Mouse (Mus musculus) left cerebral cortex, adult 8-10 months (tissue): Measurements from ENCODE around the gene Cpne9. TPM values are rescaled to one million over a fixed set of nuclear protein-coding genes. Genes with fewer than 3 reads are reported as not detected.
"Not testable (repeated sequence)": the region's sequence is repeated elsewhere in the genome, so short reads cannot be mapped to it uniquely, and the experiment has no call there.

Experiments used
- DNase-seq, 2 experiments: peaks; one replicate each; pipeline ENCODE4 v3.0.0; 2022; ENCODE audit warnings: low spot score in 2 of 2
- total RNA-seq, 4 experiments: library from RNA; stranded (reverse); gene quantifications; 2 replicates each; pipeline ENCODE4 v1.2.4; 2022

The Cpne9 gene
- total RNA-seq, 4 experiments from 2014 or later: 66.7 to 78.5 (median 72.0) TPM

GRCm38 (mm10) chr6:113289346-113289745, 7.2 kb downstream of the Cpne9 start:
- DNase-seq: no peak

GRCm38 (mm10) chr6:113290346-113290745, 8.2 kb downstream of the Cpne9 start:
- no peak for DNase-seq

DNA sequence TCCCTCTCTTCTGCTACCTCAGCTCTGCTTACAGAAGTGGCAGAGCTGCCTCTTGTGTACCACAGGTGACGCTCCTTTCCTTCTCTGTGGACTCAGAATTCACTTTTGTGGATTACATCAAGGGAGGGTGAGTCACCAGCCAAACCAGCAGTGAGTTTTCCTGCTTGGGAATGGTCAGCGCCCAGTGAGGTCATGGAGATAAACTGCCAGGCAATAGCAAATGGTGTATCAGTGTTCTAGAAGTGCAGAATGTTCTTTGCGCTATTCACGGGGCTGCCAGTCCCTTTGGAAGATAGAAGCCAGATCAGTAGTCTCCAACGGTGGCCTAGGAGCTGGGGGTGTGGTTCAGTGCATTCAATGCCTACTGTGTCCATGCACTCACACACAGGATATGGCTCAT, 10.8 kb downstream of the Cpne9 start:
- DNase-seq: no peak

DNA sequence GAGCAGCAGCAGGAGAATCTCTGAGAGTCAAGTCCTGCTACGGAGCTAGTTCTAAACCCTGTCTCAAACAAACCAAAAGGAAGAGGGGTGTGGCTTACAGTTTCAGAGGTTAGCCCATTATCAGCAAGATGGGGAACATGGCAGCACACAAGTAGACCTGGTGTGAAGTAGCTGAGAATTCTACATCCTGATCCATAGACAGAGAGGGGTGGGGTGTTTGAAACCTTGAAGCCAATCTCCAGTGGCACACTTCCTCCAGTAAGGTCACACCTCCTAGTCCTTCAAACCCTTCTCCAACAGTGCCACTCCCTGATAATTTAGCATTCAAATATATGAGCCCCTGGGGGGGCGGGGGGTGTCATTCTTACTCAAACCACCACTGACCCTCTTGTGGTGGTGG, 13.9 kb downstream of the Cpne9 start:
- DNase-seq: no peak

- no peak for DNase-seq
Measured at GRCm38 (mm10) chr6:113296639-113297038, 14.5 kb downstream of the Cpne9 start.

- no peak for DNase-seq
Measured at GRCm38 (mm10) chr6:113301350-113301749, 19.2 kb downstream of the Cpne9 start.

DNA sequence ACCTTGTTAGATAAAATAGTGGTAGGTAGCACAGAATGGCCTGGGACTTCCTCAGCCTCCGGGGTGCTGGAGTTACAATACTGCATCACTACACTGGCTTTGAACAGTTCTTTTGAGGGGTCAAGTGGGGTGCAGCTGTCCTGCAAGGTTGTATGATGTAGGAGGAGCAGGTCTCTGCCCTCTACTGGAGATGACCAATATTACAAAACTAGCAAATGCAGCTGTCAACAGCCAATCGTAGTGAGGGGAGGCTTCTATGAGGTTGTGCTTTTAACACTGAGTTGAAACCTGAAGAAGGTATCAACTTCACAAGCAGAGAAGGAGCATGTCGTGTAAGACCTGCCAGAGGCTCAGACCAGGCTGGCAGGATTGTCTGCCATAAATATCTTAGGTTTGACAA, 20.2 kb downstream of the Cpne9 start:
- DNase-seq: no peak

DNA sequence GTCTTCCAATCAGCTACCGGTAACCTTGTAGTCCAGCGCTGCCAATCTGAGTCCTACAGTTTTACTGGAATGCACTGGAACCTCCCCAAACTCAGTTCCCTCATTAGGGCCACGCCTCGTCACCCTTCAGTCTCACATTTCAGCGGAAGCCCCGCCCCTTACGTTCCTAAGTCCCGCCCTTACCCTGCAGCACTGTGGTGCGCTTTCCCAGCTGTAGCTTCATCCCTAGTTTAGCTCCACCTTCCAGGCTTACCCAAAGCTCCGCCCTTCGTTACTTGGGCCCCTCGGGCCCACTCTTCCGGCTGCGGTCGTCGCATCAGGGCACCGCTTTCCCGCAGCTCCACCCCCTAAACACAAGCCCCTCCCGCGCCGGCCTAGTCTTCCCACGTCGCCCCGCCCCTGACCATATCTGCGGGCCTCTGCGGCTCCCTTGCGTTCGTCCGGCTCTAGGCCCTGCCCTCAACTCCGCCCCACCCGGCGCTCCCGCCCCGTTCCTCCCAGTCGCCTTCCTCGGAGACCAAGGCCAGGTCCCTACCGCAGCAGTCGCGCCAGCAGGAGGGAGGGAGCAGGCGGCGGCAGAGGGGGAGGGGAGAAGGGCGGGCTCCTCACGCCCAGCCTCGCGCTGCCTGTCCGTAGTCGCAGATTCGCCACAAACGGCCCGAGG, 24.3 kb downstream of the Cpne9 start:
- peak; percentile 95 to 100 for DNase-seq

- DNase-seq: no peak
Measured at GRCm38 (mm10) chr6:113306986-113307349, 24.9 kb downstream of the Cpne9 start, which contains the start of gene Brpf1. TSS of gene Brpf1 (plus strand) at chr6:113307137.

- peak in 1 of 2 experiments; percentile 29 for DNase-seq
Measured at GRCm38 (mm10) chr6:113307481-113308121, 25.5 kb downstream of the Cpne9 start.

DNA sequence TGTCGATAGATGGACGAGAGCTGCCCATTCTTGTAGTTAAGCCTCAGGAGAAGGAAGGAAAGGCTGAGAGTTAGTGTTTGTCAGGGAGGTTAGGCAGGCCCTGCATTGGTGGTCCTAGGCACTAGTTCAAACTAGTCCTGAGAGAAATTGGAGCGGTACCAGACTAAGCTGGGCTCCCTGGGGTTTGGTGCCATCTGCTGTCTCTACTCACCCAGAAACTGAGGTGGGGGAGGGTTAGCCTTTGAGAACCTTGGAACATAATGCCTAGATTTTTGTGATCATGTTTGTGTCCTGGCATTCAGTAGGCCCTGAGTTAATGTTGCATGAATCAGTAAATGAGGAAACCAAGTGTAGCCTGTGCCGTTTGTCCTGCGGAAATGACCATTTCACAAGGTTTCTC, 26.0 kb downstream of the Cpne9 start:
- no peak for DNase-seq

DNA sequence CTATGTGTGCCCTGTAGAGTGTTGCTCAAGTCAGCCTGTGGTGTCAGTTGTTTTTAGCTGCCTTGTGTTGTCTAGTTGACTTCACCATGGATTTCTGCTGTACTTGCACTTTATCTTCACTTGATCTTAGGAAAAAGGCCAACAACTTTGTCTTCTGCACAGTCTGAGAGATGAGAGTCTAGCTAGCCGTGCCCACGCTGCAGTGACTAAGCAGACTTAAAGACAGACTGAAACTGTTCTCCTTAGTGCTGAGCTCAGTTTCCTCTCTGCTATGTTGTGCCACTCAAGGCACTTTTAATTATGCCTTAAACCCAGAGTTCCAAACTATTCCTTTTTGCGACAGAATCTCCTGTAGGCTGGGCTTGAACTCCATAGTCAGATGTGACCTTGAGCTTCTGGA, 33.9 kb downstream of the Cpne9 start:
- no peak for DNase-seq

GRCm38 (mm10) chr6:113326533-113327315, 44.6 kb downstream of the Cpne9 start, which contains the start of gene Ogg1:
TSS of gene Ogg1 (plus strand) at chr6:113326972.
- DNase-seq: peak; percentile 91 to 99

GRCm38 (mm10) chr6:113329396-113329795, 47.3 kb downstream of the Cpne9 start:
- DNase-seq: no peak

- no peak for DNase-seq
Measured at GRCm38 (mm10) chr6:113330547-113330946, 48.4 kb downstream of the Cpne9 start.

GRCm38 (mm10) chr6:113331721-113332120, 49.6 kb downstream of the Cpne9 start:
- no peak for DNase-seq

DNA sequence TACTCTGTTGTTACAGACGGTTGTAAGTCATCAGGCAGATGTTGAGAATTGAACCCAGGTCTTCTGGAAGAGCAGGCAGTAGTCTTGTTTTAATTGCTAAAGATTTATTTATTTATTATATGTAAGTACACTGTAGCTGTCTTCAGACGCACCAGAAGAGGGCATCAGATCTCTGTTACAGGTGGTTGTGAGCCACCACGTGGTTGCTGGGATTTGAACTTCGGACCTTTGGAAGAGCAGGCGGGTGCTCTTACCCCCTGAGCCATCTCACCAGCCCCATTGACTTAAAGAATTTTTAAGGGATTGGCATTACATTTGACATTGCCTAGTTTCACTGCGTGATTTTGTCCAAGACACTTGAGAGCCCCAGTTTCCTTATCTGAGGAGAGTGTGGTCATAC, 50.6 kb downstream of the Cpne9 start:
- not testable (repeated sequence) for DNase-seq

DNA sequence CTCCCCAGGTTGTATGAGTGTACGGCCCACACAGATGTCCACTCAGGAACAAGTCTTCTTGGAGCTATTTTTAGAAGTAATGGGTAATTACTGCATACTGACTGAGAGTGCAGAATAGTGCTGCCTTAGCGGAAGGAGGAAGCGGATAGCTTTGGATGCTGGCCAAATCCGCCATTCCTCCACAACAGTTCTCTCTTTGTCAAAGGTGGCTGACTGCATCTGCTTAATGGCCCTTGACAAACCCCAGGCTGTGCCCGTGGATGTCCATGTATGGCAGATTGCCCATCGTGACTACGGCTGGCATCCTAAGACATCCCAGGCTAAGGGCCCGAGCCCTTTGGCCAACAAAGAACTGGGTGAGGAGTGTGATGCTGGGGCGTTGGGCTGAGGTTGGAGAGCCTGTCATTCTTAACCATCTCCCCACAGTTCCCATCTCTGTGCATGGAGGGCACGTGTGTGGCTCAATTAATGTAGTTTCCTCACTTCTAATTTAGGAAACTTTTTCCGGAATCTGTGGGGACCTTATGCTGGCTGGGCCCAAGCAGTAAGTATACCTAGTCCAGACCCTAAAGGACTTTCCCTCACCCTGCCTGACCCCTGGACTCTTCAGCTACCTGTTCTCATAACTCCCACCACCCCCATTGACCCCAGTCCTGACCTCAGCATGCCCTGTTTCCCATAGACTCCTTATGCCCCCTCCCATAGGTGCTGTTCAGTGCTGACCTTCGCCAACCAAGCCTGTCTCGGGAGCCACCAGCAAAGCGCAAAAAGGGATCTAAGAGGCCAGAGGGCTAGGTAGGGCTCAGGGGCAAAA, 51.2 kb downstream of the Cpne9 start:
- peak in 1 of 2 experiments; percentile 71 for DNase-seq

- DNase-seq: no peak
Measured at GRCm38 (mm10) chr6:113334216-113334615, 52.1 kb downstream of the Cpne9 start.

GRCm38 (mm10) chr6:113336852-113337620, 54.9 kb downstream of the Cpne9 start:
- no peak for DNase-seq

DNA sequence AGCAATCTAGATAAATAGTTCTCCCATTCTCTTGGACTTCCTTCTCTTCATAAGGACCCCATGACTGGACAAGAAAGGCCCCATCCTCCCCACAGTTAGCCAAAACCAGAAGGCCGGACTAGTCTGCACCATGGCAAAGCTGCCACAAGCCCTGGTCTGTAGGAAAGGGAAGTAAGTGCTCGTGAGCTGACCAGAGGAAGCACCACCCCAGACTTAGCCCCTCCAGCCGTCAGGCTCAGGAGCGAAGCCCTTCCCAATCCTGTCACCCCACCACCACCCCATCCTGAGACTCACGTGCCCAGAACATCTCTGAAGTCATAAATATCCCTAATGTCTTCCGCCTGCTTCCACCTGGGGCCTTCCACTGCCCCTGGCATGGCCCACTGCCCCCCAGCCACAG, 59.5 kb downstream of the Cpne9 start:
- no peak for DNase-seq
